Mouse (Mus musculus): ENCODE measurements around the gene Mospd3. TPM values are rescaled to one million over a fixed set of nuclear protein-coding genes. Genes with fewer than 3 reads are reported as not detected.

Gene Mospd3
- polyA plus RNA-seq, 1 experiment: 30.3 TPM

DNA sequence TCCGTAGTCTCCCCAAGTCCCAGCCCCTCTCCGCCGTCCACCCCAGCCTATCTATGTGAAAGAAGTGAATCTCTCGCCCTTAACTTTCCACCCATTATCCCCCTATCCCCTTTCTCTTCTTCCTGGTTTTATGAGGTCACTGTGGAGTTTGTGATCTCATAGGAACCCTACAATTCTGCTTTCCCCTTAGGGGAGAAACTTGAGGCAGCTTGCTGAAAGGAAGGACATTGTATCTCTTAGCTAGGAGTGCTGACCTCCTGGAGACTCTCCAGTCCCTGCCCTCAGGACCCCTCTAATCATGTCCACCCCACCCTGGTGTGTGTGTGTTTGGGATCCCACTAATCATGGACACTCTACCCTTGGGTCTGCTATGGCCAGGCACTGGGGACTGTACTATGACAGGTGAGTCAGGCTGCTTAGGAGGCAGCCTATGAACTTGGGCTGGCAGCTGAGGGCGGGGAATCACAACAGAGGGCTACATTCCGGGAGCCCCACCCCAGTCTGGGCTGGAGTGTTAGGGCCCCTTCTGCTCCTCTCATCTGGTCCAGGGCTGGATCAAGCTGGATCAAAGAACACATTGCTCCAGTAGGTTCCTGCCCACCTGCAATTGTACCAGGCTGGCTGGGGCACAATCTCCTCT, 29.2 kb upstream of the Mospd3 start:
- peak overlapping the region; percentile 21 for H3ac ChIP-seq (ENCODE audit: control insufficient read depth, insufficient read length)
- no peak for TF ChIP-seq SRF (IDR thresholded peaks at IDR 0.05; ENCODE audit: control insufficient read depth, insufficient read length, low read depth)
- peak; percentile 10 for TF ChIP-seq POLR2AphosphoS2 (IDR thresholded peaks at IDR 0.05; ENCODE audit: insufficient read length, low read depth)
- TF ChIP-seq MYOD1 (IDR thresholded peaks at IDR 0.05; ENCODE audit: control insufficient read depth in 1 of 3, insufficient read length in 2 of 3, low read depth in 2 of 3): peak in 2 of 3 experiments; percentile 23 to 55
- no peak for TF ChIP-seq MAX (IDR thresholded peaks at IDR 0.05; ENCODE audit: low read depth)
- no peak for TF ChIP-seq E2F4 (IDR thresholded peaks at IDR 0.05; ENCODE audit: insufficient read depth)
- TF ChIP-seq REST (IDR thresholded peaks at IDR 0.05; ENCODE audit: insufficient read depth, insufficient read length): no peak
- no peak for TF ChIP-seq USF1 (IDR thresholded peaks at IDR 0.05; ENCODE audit: low read depth)
- no peak for TF ChIP-seq TCF3 (IDR thresholded peaks at IDR 0.05; ENCODE audit: insufficient read length, low read depth)
- peak in 1 of 3 experiments; percentile 47 for TF ChIP-seq MYOG (IDR thresholded peaks at IDR 0.05; ENCODE audit: control insufficient read depth in 1 of 3, insufficient read depth in 1 of 3, insufficient read length in 2 of 3, low read depth in 2 of 3)
- TF ChIP-seq TCF12 (IDR thresholded peaks at IDR 0.05; ENCODE audit: insufficient read depth, poor library complexity, severe bottlenecking): no peak
- no peaks in the 10 kb centered on the region for H3K27me3 ChIP-seq (ENCODE audit: control insufficient read depth, insufficient read depth, insufficient read length)
- peak overlapping the region; percentile 99 for H3K4me2 ChIP-seq (ENCODE audit: low read depth)
- peaks cover 13% of the 10 kb centered on the region for H3K36me3 ChIP-seq (ENCODE audit: control insufficient read depth, insufficient read depth)
- peak overlapping the region; percentile 82 for H3K4me3 ChIP-seq
- H3K79me2 ChIP-seq (ENCODE audit: control insufficient read depth, insufficient read depth): peaks cover 37% of the 10 kb centered on the region

- H3K79me2 ChIP-seq (ENCODE audit: control insufficient read depth, insufficient read depth): peaks cover 37% of the 10 kb centered on the region
- no peaks in the 10 kb centered on the region for H3K27me3 ChIP-seq (ENCODE audit: control insufficient read depth, insufficient read depth, insufficient read length)
- peaks cover 13% of the 10 kb centered on the region for H3K36me3 ChIP-seq (ENCODE audit: control insufficient read depth, insufficient read depth)
- peak overlapping the region; percentile 21 for H3ac ChIP-seq (ENCODE audit: control insufficient read depth, insufficient read length)
- peak overlapping the region; percentile 82 for H3K4me3 ChIP-seq
- TF ChIP-seq SRF (IDR thresholded peaks at IDR 0.05; ENCODE audit: control insufficient read depth, insufficient read length, low read depth): no peak
- TF ChIP-seq USF1 (IDR thresholded peaks at IDR 0.05; ENCODE audit: low read depth): no peak
- TF ChIP-seq POLR2AphosphoS2 (IDR thresholded peaks at IDR 0.05; ENCODE audit: insufficient read length, low read depth): no peak
- no peak for TF ChIP-seq TCF3 (IDR thresholded peaks at IDR 0.05; ENCODE audit: insufficient read length, low read depth)
- no peak for TF ChIP-seq CEBPB (IDR thresholded peaks at IDR 0.05; ENCODE audit: insufficient read depth, poor library complexity, severe bottlenecking)
- no peak for TF ChIP-seq E2F4 (IDR thresholded peaks at IDR 0.05; ENCODE audit: insufficient read depth)
- TF ChIP-seq MAX (IDR thresholded peaks at IDR 0.05; ENCODE audit: low read depth): no peak
- no peak for TF ChIP-seq TCF12 (IDR thresholded peaks at IDR 0.05; ENCODE audit: insufficient read depth, poor library complexity, severe bottlenecking)
- TF ChIP-seq MYOD1 (IDR thresholded peaks at IDR 0.05; ENCODE audit: control insufficient read depth in 1 of 3, insufficient read length in 2 of 3, low read depth in 2 of 3): no peak
- TF ChIP-seq POLR2A (IDR thresholded peaks at IDR 0.05; ENCODE audit: insufficient read length, low read depth): no peak
- TF ChIP-seq MYOG (IDR thresholded peaks at IDR 0.05; ENCODE audit: control insufficient read depth in 1 of 3, insufficient read depth in 1 of 3, insufficient read length in 2 of 3, low read depth in 2 of 3): no peak
- TF ChIP-seq REST (IDR thresholded peaks at IDR 0.05; ENCODE audit: insufficient read depth, insufficient read length): no peak
- H3K4me2 ChIP-seq (ENCODE audit: low read depth): peak overlapping the region; percentile 99
Observed at GRCm38 (mm10) chr5:137629306-137629721, 28.5 kb upstream of the Mospd3 start.

DNA sequence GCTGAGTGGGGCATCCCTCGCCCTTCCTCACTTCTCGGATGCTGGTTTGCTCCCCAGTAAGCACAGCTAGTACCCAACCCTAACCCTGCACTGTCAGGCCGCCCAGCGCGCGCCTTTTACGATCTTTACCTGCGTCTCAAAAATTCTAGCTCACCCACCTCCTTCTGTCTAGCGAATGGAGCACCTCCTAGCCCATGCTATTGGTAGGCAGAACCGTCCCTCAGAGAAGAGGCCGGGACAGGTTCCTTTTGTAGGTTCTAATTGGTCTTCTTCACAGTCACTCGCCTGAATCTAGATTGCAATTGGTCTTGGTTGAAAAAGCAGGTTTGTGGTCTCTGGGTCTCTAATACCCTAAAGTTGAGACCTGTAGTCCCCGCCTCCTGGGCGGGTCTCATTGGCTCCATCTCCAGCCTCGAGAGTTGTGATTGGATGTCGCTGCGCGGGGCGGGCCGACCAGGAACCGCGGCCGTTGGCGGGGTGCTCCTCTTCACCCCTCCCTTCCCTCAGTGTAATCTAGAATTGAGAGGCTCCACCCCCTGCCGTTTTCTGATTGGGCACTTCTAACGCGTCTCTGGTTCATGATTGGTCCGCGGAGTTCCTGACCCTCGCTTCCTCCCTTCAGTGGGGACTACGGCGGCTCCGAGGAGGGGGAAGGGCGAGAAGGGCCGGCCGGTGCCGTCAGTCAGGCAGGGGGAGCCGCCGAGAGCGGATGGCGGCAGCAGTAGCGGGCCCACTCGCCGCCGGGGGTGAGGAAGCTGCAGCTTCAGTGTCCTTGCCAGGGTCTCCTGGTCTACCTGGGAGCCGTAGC, 27.8 kb upstream of the Mospd3 start, which contains the start of the genes Fbxo24, Lrch4 and Gm20605:
Gene Fbxo24 (minus strand): TSS at position 505 of the 808 bp plus-strand sequence.
Gene Lrch4 (plus strand): TSS at position 624 of the 808 bp plus-strand sequence.
Gene Gm20605 (plus strand): TSS at position 678 of the 808 bp plus-strand sequence.
- no peaks in the 10 kb centered on the region for H3K27me3 ChIP-seq (ENCODE audit: control insufficient read depth, insufficient read depth, insufficient read length)
- TF ChIP-seq TCF3 (IDR thresholded peaks at IDR 0.05; ENCODE audit: insufficient read length, low read depth): no peak
- no peak for TF ChIP-seq REST (IDR thresholded peaks at IDR 0.05; ENCODE audit: insufficient read depth, insufficient read length)
- no peak for TF ChIP-seq E2F4 (IDR thresholded peaks at IDR 0.05; ENCODE audit: insufficient read depth)
- TF ChIP-seq MYOD1 (IDR thresholded peaks at IDR 0.05; ENCODE audit: control insufficient read depth in 1 of 3, insufficient read length in 2 of 3, low read depth in 2 of 3): peak in 2 of 3 experiments; percentile 64 to 80
- TF ChIP-seq POLR2A (IDR thresholded peaks at IDR 0.05; ENCODE audit: insufficient read length, low read depth): peak; percentile 98
- TF ChIP-seq TCF12 (IDR thresholded peaks at IDR 0.05; ENCODE audit: insufficient read depth, poor library complexity, severe bottlenecking): no peak
- no peak for TF ChIP-seq CEBPB (IDR thresholded peaks at IDR 0.05; ENCODE audit: insufficient read depth, poor library complexity, severe bottlenecking)
- TF ChIP-seq USF1 (IDR thresholded peaks at IDR 0.05; ENCODE audit: low read depth): no peak
- no peak for TF ChIP-seq SRF (IDR thresholded peaks at IDR 0.05; ENCODE audit: control insufficient read depth, insufficient read length, low read depth)
- no peak for TF ChIP-seq MAX (IDR thresholded peaks at IDR 0.05; ENCODE audit: low read depth)
- TF ChIP-seq MYOG (IDR thresholded peaks at IDR 0.05; ENCODE audit: control insufficient read depth in 1 of 3, insufficient read depth in 1 of 3, insufficient read length in 2 of 3, low read depth in 2 of 3): no peak
- TF ChIP-seq POLR2AphosphoS2 (IDR thresholded peaks at IDR 0.05; ENCODE audit: insufficient read length, low read depth): peak; percentile 95
- peak within 1 kb of the TSS; percentile 99 for H3K4me2 ChIP-seq (ENCODE audit: low read depth)
- H3K36me3 ChIP-seq (ENCODE audit: control insufficient read depth, insufficient read depth): peaks cover 8% of the 10 kb centered on the region
- H3ac ChIP-seq (ENCODE audit: control insufficient read depth, insufficient read length): peak within 1 kb of the TSS; percentile 21
- H3K79me2 ChIP-seq (ENCODE audit: control insufficient read depth, insufficient read depth): peaks cover 37% of the 10 kb centered on the region
- peak within 1 kb of the TSS; percentile 82 for H3K4me3 ChIP-seq

GRCm38 (mm10) chr5:137627991-137628390, 27.1 kb upstream of the Mospd3 start:
- H3ac ChIP-seq (ENCODE audit: control insufficient read depth, insufficient read length): no peak overlapping the region
- H3K79me2 ChIP-seq (ENCODE audit: control insufficient read depth, insufficient read depth): peaks cover 37% of the 10 kb centered on the region
- H3K4me3 ChIP-seq: peak overlapping the region; percentile 82
- TF ChIP-seq POLR2AphosphoS2 (IDR thresholded peaks at IDR 0.05; ENCODE audit: insufficient read length, low read depth): no peak
- H3K4me2 ChIP-seq (ENCODE audit: low read depth): peak overlapping the region; percentile 88
- peaks cover 3% of the 10 kb centered on the region for H3K36me3 ChIP-seq (ENCODE audit: control insufficient read depth, insufficient read depth)
- no peaks in the 10 kb centered on the region for H3K27me3 ChIP-seq (ENCODE audit: control insufficient read depth, insufficient read depth, insufficient read length)
